Mouse (Mus musculus): ENCODE measurements around the gene Gm10681. TPM values are rescaled to one million over a fixed set of nuclear protein-coding genes. Genes with fewer than 3 reads are reported as not detected.
"Not testable (repeated sequence)": the region's sequence is repeated elsewhere in the genome, so short reads cannot be mapped to it uniquely, and the experiment has no call there.

Gene Gm10681
- 1.1 TPM in 1 of 2 replicates, not detected in the other for total RNA-seq (2021)
- long read RNA-seq, experiment 1: 0 reads
- long read RNA-seq, experiment 2: 0 reads

GRCm38 (mm10) chr3:98588707-98589106 is at the start of gene Gm10681:
Gm10681 (minus strand) TSS chr3:98588807.
- no peak for DNase-seq

GRCm38 (mm10) chr3:98635145-98635544 is 46.5 kb upstream of the Gm10681 start:
- no peak for DNase-seq

DNA sequence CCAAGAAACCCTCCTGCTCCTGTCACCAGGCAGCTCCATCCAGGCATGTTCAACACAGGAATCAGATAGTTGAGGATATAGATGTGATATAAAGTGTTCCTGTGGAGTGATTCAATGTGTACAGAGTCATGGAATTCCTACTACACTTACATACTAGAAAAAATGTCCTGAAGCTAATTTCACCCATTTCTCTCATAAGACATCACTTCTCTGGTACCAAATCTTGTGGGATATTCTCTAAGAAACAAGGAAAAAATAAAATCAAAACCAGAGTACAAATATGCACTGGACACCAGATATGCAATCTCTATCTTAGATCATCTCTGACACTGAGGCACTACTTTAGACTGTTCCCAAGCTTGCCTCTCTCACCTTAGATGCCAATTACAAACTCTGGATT is 41.5 kb upstream of the Gm10681 start, which contains the start of gene Hsd3b5:
Gene Hsd3b5, minus strand, starts transcription at position 101 of the 400 bp plus-strand sequence.
- no peak for DNase-seq

- DNase-seq: no peak
Measured at GRCm38 (mm10) chr3:98629633-98630032, 41.0 kb upstream of the Gm10681 start.

DNA sequence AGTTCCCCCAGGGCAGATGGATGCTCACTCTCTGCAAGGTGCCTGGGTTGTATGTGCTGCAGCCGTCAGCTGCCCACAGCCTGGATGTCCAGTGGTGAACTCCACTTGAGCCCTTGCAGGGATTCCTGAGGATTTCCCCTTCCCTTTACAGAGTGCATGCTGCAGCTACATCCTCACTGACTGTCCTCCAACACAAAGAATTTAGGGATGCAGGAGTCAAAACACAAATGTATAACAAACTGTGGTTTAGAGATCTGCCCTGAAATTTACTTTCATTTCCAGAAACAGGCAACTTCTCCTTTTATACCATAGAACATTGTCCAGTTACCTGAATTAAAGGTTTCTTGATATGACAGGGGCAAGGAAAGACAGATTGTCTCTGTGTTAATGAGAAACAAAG is 28.2 kb upstream of the Gm10681 start:
- DNase-seq: not testable (repeated sequence)

GRCm38 (mm10) chr3:98616244-98616643 is 27.6 kb upstream of the Gm10681 start:
- DNase-seq: not testable (repeated sequence)

- DNase-seq: not testable (repeated sequence)
Measured at GRCm38 (mm10) chr3:98614406-98614927, 25.9 kb upstream of the Gm10681 start.

- DNase-seq: no peak
Measured at GRCm38 (mm10) chr3:98613963-98614362, 25.4 kb upstream of the Gm10681 start.

- not testable (repeated sequence) for DNase-seq
Measured at GRCm38 (mm10) chr3:98613540-98613939, 24.9 kb upstream of the Gm10681 start.

DNA sequence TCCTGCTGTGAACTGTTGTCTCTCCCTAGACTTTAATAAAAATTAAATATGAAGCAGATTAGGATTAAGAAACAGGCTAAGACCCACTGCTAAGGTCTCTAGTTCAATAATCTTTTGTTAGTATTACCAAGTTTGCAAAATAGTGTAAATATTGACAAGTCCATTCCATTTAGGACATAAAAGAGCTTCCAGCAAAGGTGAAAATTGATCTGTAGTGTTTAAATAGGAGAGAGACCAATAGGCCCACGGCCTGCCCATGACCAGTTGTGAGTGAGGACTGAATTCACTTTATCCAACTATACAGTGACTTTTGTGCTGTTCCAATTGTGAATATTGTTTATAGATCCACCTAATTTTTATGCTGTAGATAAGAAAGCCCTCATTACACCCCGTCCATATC is 886 bp downstream of the Gm10681 start:
- no peak for DNase-seq

- not testable (repeated sequence) for DNase-seq
Measured at GRCm38 (mm10) chr3:98582622-98583021, 6.0 kb downstream of the Gm10681 start.

GRCm38 (mm10) chr3:98582202-98582601 is 6.4 kb downstream of the Gm10681 start:
- not testable (repeated sequence) for DNase-seq

DNA sequence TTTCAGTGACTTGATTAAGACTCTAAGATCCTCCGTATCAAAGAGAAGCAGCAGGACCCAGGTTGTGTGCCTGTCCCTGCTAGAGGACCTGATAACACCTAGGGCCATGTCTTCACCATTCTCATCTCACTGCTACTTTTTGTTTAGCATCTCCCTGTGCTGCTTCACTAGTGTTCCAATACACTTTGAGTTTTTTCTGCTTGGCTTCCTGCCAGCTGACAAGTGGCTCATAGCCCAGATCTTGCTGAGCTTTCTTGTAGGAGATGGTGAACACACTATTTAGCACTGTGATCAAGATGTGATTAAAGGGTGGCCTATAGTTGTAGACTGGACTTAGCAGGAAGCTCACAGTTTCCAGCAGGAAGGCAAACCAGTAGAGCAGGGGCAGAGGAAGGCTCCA is 7.6 kb downstream of the Gm10681 start:
- DNase-seq: peak; percentile 43

DNA sequence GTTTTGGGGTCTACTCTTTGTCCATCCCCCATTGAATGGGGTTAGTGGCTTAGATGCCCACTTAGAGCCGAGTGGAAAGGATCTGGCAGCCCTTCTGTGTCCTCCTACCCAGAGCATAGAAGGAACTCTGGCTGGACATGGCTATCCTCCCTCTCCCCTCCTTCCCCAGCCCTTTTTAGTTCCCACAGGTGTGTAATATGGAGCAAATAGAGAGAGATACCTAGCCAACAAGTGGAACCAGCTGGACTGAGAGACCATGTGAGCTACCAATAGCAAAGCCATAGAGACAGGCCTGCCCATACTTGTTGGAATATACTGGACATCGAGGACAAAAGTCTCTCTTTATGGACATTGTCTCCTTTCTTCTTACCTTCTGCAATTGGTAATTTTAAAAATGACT is 20.9 kb downstream of the Gm10681 start:
- DNase-seq: not testable (repeated sequence)

DNA sequence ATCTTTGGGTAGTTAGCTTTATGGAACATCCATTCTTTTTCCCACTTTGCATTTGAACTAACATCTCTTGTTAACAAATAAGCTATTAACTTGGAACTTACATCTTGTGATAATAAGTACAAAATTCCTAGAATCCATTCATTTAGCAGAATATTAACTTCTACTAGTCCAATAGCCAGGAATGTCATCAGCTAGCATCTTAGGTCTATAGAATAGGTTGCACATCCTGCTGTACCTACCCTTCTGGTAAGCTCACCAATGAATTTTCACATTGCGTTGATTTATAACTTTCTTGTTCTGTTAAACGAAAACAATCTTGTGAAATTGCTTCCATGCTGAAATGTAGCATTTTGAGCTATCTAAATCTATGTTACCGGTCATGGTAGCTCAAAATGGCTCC is 23.7 kb downstream of the Gm10681 start:
- not testable (repeated sequence) for DNase-seq

GRCm38 (mm10) chr3:98563831-98564230 is 24.8 kb downstream of the Gm10681 start:
- not testable (repeated sequence) for DNase-seq

- not testable (repeated sequence) for DNase-seq
Measured at GRCm38 (mm10) chr3:98560711-98561110, 27.9 kb downstream of the Gm10681 start.

GRCm38 (mm10) chr3:98550832-98551231 is 37.8 kb downstream of the Gm10681 start:
- DNase-seq: not testable (repeated sequence)

DNA sequence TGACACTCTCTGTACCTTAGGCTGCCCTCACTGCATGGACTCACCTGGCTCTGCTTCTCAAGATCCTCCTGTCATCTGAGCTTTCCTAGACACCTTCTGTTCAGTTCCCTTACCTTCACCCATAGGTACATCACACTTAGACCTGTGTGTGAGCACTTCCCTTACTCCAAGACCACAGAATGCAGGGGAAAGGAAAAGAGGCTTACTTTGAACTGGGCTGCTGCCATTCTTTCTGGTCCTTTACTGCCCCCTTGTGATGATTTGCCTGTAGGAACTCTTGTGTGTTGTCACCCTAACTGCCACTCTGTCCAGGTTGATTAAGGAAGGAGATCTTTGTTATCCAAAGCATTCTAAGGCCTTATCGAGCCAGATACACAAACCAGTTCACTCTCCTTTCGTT is 38.4 kb downstream of the Gm10681 start:
- not testable (repeated sequence) for DNase-seq

GRCm38 (mm10) chr3:98548495-98548894 is 40.1 kb downstream of the Gm10681 start:
- not testable (repeated sequence) for DNase-seq

DNA sequence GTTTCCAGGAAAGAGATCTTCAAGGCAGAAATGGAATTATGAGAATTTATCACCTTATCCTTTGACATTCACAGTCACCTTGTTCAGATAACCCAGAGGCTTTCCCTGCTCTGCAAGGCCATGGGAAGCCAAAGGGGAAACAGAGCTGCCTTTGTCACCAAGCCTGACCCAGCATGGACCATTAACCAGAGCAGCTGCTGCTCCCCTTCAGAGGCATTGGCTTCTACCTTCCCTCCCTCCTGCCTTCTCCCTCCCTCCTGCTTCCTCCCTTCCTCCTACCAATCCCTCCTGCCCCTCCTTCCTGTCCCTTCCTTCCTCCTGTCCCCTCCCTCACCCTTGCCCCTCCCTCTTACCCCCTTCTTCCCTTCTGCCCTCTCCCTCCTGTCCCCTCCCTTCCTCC is 41.0 kb downstream of the Gm10681 start:
- DNase-seq: not testable (repeated sequence)

DNA sequence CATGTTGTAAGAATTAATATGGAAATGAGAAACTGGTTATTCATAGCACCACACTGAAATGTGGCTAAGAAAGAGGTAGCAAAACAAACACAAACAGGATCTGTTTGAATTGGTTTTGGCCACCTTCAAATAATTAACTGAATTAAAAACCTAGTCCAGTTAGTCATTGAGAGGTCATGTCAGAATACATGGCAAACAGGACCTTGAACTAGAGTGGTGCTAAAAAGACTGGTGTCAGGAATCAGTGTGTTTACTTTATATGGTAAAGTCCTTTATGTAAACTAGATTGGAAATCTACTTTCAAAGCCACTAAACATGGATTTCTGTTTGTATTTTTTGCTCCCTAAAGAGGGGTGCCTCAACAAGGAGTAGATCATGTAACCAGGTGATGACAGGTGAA is 63.6 kb downstream of the Gm10681 start:
- not testable (repeated sequence) for DNase-seq

- DNase-seq: not testable (repeated sequence)
Measured at GRCm38 (mm10) chr3:98524552-98524951, 64.1 kb downstream of the Gm10681 start.

GRCm38 (mm10) chr3:98522779-98523178 is 65.8 kb downstream of the Gm10681 start:
- DNase-seq: not testable (repeated sequence)

Data from adrenal gland, postnatal 14 days (tissue).